Mouse (Mus musculus) embryo, embryonic 9.5 days (tissue): ENCODE results near the gene Kntc1.

Source experiments
- DNase-seq: peaks from one replicate; pipeline ENCODE4 v3.0.0-alpha.2; 2017; ENCODE audit errors: extremely low spot score

Kntc1 gene

DNA sequence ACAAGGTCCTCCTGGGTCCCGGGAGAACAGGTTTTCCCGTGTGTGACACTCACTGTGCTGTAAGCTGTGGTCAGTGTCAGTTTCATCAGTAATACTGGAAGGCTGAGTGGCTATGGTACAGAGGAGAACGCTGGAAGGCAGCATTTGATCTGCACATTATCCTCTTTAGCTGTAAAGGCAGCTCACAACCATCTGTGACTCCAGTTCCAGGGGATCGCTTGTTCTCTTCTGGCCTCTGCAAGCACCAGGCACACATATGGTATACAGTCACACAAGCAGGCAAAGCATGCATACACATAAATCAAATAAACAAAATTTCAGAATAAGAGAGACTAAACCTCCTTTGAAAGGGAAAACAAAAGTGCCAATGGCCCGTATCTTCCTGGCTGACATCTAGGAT, 59.0 kb downstream of the Kntc1 start:
- no peak for DNase-seq

DNA sequence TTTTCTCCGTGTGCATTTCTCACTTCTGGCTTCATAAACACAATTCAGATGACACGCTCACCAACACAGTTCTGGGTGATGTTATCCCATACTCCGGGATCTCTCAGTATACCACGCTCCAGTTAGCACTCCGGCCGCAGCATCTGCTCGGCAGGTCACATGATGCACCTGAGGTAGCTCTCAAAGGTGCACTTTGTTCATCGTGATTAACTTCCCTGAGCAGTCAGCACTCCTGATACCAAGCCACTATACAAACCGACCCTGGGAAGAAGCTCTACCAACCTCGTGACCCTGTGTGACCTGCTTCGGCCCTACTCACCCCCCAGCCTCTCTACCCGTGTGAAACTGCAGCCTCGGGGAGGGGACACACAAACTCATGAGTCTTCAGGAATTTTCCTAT, 59.6 kb downstream of the Kntc1 start:
- DNase-seq: no peak

DNA sequence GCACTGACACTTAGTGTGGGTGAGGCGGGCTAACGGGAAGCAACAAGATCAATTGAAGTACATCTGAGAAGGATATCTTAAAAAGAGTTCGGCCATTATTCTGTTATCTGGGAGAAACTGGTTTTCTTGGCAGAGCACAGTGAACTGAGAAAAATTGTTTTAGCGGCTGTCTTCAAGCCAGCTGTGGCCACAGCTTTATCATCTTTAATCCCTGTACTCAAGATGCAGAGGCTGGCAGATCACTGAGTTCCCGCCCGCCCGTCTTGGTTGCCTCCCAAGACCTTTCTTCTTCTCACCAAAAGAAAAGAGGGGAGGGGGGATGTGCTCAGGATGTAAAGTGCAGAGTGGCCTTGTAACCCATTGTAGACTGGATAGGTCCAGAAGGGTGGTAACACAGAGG, 67.4 kb downstream of the Kntc1 start:
- DNase-seq: no peak

- DNase-seq: no peak
Observed at GRCm38 (mm10) chr5:123818941-123819577, 69.5 kb downstream of the Kntc1 start.

DNA sequence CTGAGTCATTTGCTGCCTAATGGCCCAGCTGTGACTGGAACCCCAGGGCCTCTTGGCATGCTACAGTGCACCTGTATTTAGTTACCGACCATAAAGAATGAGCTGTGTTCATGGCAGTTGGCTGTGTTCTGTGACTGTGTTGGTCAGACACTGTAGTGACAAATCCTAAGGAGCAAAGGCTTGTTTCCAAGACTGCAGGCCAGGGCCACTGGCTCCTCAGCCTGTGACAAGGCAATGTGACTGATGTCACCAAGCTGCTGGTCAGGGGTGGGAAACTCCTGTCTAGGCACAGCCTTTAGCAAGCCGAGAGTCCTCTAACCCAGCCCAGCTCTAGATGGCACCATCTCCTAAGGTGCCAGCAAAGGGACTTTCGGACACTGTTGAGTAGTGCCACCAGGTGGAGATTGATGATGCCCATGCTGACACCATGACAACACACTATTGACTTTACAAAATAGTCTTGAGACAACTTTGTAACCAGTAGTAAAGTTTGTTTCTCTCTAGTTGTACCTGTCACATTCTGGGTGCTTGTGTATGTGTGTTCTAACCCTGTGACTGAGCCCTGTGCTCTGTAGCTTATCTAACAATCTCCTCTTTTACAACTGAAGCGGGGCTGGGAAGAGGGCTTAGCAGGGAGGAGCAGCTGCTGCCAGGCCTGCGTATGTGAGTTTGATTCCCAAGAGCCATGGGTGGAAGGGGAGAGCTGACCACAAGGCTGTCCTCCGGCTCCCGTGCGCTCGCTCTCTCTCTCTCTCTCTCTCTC, 71.2 kb downstream of the Kntc1 start:
- DNase-seq: no peak

GRCm38 (mm10) chr5:123821264-123821571, 71.7 kb downstream of the Kntc1 start:
- no peak for DNase-seq

DNA sequence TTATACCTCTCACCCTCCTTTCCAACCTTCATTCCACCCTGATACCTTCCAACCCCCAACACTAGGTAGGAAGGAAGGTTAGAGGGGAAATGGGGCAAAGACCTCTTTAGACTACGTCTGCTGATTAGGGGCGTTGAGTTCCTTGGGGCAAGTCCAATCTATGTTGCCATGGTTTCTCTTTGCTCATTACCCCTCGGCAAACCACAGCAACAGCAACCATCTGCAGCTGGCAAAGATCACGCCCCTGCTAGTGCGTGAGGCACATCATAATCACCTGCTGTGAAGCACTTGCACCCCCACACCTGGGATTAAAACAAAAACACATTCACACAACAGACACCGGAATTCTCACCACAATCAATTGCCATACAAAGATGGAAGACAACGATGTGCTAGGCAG, 73.2 kb downstream of the Kntc1 start:
- no peak for DNase-seq

DNA sequence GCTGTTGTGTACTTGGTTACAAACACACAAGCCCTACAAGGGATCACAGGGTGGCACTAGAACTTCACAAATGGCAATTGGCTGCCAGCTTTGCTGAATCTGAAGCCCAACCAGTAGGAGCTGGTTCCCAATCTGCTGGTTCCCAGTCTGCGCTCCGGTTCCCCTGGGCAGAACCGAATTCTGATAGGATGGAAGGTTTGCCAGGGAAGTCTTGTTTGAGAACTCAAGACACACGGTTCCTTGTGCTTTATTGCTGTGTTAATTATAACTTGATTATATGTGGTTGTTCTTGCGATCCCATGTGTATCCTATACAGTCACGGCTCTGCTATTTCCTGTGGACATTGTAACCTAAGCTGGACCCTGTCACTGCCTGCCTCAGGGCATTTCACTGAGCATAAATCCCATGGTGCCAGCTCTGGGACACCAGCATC, 78.2 kb downstream of the Kntc1 start:
- no peak for DNase-seq

DNA sequence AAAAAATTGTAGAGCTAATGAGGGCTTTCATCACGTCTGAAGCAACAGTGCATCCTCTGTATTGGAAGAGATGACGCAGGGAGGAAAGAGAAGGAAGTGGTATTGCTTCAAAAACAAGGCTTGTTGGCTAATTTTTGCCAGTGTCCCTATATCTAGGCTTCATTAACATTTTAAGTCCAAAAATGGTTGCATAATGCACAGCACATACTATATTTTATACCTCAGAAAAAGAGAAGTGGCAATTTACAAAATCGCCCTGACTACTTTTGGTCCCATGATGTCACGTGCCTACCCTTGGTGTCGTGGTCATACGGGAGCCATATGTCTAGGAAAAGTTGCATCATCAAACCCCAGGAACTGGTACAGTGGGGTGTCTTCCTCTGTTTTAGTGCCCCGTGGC, 82.8 kb downstream of the Kntc1 start:
- DNase-seq: no peak

DNA sequence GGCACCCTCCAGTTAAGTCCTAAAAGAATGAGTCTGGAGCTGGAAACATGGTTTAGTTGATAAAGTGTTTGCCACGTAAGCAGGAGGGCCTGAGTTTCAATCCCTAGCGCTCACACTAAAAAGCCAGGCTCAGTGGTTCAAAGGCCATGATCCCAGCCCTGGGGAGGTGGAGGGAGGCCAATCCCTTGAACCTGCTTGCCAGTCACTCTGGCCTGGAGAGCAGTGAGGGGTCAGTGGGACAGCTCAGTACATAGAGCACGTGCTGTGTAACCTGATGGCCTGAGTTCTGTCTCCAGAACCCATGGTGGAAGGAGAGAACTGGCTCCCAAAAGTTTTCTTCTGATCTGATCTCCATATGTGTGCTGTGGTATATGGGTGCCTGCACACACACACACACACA, 85.3 kb downstream of the Kntc1 start:
- DNase-seq: no peak

GRCm38 (mm10) chr5:123837371-123837770, 87.9 kb downstream of the Kntc1 start:
- DNase-seq: no peak

- DNase-seq: no peak
Observed at GRCm38 (mm10) chr5:123842221-123842934, 92.9 kb downstream of the Kntc1 start.

DNA sequence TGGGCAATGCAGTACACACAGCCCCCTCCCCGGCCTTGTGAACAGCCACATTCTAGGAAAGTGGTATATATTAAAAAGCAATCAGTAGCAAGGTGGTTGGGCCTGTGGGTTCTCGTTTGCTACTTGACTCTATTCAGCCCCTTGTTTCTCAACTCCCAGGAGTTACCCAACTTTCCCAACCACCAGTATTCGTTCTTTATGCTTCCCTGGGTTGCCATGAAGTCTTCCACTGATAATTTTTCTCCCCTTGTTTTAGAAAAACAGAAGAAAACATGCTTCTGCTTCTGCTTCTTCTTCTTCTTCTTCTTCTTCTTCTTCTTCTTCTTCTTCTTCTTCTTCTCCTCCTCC, 93.4 kb downstream of the Kntc1 start:
- no peak for DNase-seq

DNA sequence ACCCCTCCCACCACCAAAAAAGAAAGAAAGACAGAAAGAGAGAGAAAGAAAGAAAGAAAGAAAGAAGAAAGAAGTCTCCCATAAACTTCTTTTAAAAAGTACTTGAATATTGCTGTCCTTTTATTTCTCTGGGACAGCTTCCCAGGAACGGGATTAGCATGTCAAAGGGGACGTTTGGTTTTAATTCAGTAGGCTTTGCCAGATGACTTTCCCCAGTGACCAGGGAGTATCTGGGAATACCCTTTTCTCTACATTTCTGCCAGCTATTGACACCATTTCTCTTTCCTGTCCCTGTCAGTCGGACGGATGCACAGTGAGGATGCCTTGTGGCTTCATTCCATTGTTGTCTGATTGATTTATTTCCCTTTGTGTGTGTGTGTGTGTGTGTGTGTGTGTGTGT, 94.3 kb downstream of the Kntc1 start:
- no peak for DNase-seq

DNA sequence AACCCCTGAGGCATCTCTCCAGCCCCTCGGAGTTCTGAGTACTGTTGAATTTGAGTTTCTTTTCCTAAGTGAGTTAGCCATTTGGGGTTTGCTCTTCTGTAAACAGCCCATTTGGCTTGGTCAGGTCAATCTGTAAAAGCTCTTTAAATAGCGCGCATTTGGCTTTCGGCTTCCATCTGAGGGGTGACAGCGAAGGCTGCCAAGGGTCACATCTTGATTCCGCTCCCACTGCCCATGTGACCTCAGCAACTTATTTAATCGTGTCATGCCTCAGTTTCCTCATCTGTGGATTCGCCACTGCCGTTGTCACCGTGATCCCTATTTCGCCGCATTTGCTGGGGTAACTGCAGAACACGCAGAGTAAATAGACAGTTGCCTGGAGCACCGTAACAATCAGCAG, 94.8 kb downstream of the Kntc1 start:
- no peak for DNase-seq

GRCm38 (mm10) chr5:123851398-123851797, 101.9 kb downstream of the Kntc1 start:
- no peak for DNase-seq

- no peak for DNase-seq
Observed at GRCm38 (mm10) chr5:123853877-123854504, 104.5 kb downstream of the Kntc1 start.

DNA sequence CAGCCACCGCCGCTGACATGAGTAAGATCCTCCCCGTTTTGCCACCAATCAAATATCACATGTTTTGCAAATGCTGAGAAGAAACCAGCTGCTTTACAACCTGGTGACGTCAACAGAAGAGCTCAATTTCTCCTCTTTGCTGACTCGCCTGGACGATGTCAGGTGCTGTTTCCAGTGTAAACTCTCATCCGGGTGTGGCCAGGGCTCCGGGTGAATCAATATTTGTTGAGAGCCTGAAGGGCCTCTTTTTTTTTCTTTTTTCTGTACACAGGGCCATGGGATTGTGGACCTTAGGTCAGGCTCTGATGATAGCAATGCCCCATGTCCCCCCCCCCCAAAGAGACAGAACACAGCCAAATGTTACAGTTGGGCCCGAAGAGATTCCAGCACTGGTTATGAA, 105.0 kb downstream of the Kntc1 start:
- DNase-seq: no peak

- no peak for DNase-seq
Observed at GRCm38 (mm10) chr5:123858798-123859197, 109.3 kb downstream of the Kntc1 start.

- no peak for DNase-seq
Observed at GRCm38 (mm10) chr5:123862374-123863350, 113.1 kb downstream of the Kntc1 start.

DNA sequence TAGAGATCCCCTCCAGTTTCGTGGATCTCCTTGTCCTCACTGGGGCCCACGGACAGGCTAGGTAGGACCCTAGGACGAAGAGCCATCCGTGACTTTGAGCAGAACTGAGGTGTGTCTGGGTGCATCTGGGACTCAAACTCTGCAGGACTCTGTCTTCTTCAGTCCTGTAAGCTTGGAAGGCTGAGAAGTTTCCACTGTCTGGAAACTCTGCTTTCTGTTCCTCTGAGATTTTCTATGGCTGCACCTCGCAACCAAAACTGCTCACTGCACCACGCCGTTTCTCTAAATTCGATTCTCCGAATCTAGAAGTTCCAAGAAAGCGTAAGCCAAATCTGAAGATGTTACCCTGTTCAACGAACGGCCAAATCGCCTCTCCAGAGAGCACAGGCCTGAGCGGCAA, 114.4 kb downstream of the Kntc1 start:
- DNase-seq: no peak

GRCm38 (mm10) chr5:123865365-123865764, 115.8 kb downstream of the Kntc1 start, which contains the start of gene Hcar2:
TSS of gene Hcar2 (minus strand) at chr5:123865499.
- DNase-seq: no peak
